Comparison of ENCODE assay signal across 20 mouse cellular contexts in genomic region chr1:175433622-175434204, GRCm38 (mm10). TPM values are rescaled to one million over a fixed set of nuclear protein-coding genes. Genes with fewer than 3 reads are reported as not detected.
"Had no signal": no experiment of that assay in that cellular context is flagged by ENCODE, and none has a peak within 500 bp of the region (broad histone marks: within the 10 kb centered on the region; RNA-seq: fewer than 3 reads in every experiment).

No protein-coding gene starts in this region.

- H3K4me1 ChIP-seq: midbrain, embryonic 12.5 days had no signal

- H3K4me3 ChIP-seq: midbrain, embryonic 10.5 days; midbrain, embryonic 12.5 days; myocyte; neural tube, embryonic 12.5 days had no signal

- H3K4me2 ChIP-seq: lung, embryonic 14.5 days; midbrain, embryonic 12.5 days; neural tube, embryonic 12.5 days had no signal

- H3K36me3 ChIP-seq: midbrain, embryonic 10.5 days; midbrain, embryonic 12.5 days; neural tube, embryonic 12.5 days had no signal

- H3K27me3 ChIP-seq: midbrain, embryonic 12.5 days; neural tube, embryonic 12.5 days had no signal

- H3K27ac ChIP-seq: midbrain, embryonic 10.5 days; midbrain, embryonic 12.5 days; neural tube, embryonic 12.5 days had no signal

- H3K9me3 ChIP-seq: midbrain, embryonic 10.5 days; midbrain, embryonic 12.5 days; neural tube, embryonic 12.5 days had no signal

- H3K9ac ChIP-seq: lung, embryonic 14.5 days; midbrain, embryonic 12.5 days; neural tube, embryonic 12.5 days had no signal

- DNase-seq: lung, adult 18-20 months; lung, embryonic 14.5 days; lung, postnatal 10 days; lung, postnatal 4 days; midbrain, embryonic 14.5 days; retina, postnatal 1 day; right cerebral cortex, adult 18-20 months; right cerebral cortex, postnatal 25 days; right cerebral cortex, postnatal 4 days; spleen, adult 18-20 months; thymus, adult 18-20 months; thymus, postnatal 14 days; thymus, postnatal 36 days had no signal

RNA-seq across cellular contexts. Expression of gene Rgs7, which starts 58.6 kb away (rescaled TPM):
- total RNA-seq: megakaryocyte, adult 5-6 weeks; megakaryocyte-erythroid progenitor cell, adult 5-6 weeks had no signal
- polyA plus RNA-seq: thymus, postnatal 0 days had no signal
